Mouse (Mus musculus) kidney, embryonic 14.5 days (tissue): ENCODE results near the gene Hip1. TPM values are rescaled to one million over a fixed set of nuclear protein-coding genes. Genes with fewer than 3 reads are reported as not detected.

Experiments used
- ATAC-seq: fragments of 200-750 bp; cut with Nextera tagmentation; 2 replicates; pipeline ENCODE4 v1.8.0; 2017; ENCODE audit warnings: moderate number of reproducible peaks, mild to moderate bottlenecking, moderate TSS enrichment, moderate library complexity; ENCODE audit not compliant: low FRiP score, low TSS enrichment
- H3K27ac ChIP-seq: fragments of 300-500 bp; sonication (generic); 2 replicates; pipeline ENCODE4 v1.5.1; 2014; ENCODE audit warnings: low read depth, mild to moderate bottlenecking, low read length, moderate library complexity, mixed read lengths
- H3K27me3 ChIP-seq: fragments of 300-500 bp; sonication (generic); 2 replicates; pipeline ENCODE4 v1.6.1; 2014; ENCODE audit warnings: mild to moderate bottlenecking, low read length; ENCODE audit not compliant: control insufficient read depth, insufficient read depth
- H3K36me3 ChIP-seq: fragments of 300-500 bp; sonication (generic); 2 replicates; pipeline ENCODE4 v1.6.1; 2014; ENCODE audit warnings: low read length, mixed read lengths; ENCODE audit not compliant: control insufficient read depth, insufficient read depth
- H3K4me1 ChIP-seq: fragments of 300-500 bp; sonication (generic); 2 replicates; pipeline ENCODE4 v1.6.1; 2014; ENCODE audit warnings: low read length, mixed read lengths; ENCODE audit not compliant: control insufficient read depth, insufficient read depth
- H3K4me2 ChIP-seq: fragments of 300-500 bp; sonication (generic); replicated peaks from 2 replicates; pipeline ENCODE4 v1.6.1; 2014; ENCODE audit warnings: low read depth, mild to moderate bottlenecking, low read length
- H3K4me3 ChIP-seq: fragments of 300-500 bp; sonication (generic); 2 replicates; pipeline ENCODE4 v1.5.1; 2014; ENCODE audit warnings: mild to moderate bottlenecking, low read length
- H3K9ac ChIP-seq: fragments of 300-500 bp; sonication (generic); 2 replicates; pipeline ENCODE4 v1.6.1; 2014; ENCODE audit warnings: low read depth, mild to moderate bottlenecking, low read length, moderate library complexity
- H3K9me3 ChIP-seq: fragments of 300-500 bp; sonication (generic); 2 replicates; pipeline ENCODE4 v1.6.1; 2016; ENCODE audit warnings: low read length; ENCODE audit not compliant: control insufficient read depth
- WGBS: fragments of 180-500 bp; shearing (Covaris S2); extraction: QIAGEN DNeasy Blood & Tissue Kit; methylation state at CpG from one replicate; pipeline ENCODE4 v1.1.7; 2014; 5-methylcytosine and 5-hydroxymethylcytosine counted together
- polyA plus RNA-seq: library from polyadenylated mRNA; unstranded; fragments of >200 nt; fragmentation: Nextera tagmentation; extraction: Ambion mirVana; gene quantifications from 2 replicates; pipeline ENCODE4 v1.2.1, GENCODE M21; 2014

Hip1 gene
- polyA plus RNA-seq, 1 experiment from 2014 or later, result 61.7 TPM

DNA sequence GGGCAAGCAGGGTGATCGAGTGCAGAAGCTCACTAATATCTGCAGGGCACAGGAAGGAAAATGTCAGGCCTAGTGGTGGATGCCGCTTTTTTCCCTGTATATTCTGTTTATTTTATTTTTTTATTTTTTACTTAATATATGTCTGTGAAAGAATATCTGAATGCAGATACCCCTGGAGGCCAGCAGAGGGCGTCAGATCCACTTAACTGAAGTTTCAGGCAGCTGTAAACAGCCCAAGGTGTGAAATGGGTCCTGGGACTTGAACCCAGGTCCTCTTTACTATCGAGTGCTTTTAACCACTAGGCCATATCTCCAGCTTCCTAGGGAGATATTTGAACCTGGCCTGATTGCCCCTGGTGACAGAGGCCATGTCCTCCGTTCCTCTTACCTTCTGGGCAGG is 116.1 kb downstream of the Hip1 start:
- H3K27me3 ChIP-seq, result no peaks in the 10 kb centered on the region
- no peaks in the 10 kb centered on the region; the same call in 1 of the 2 replicates for H3K9me3 ChIP-seq
- no peak overlapping the region for H3K27ac ChIP-seq
- ATAC-seq, result no peak
- no peak overlapping the region for H3K4me2 ChIP-seq
- WGBS, result 71% methylated on average over 5 of the region's 5 CpGs
- peaks cover 89% of the 10 kb centered on the region for H3K36me3 ChIP-seq
- no peaks in the 10 kb centered on the region for H3K4me1 ChIP-seq
- no peak overlapping the region for H3K4me3 ChIP-seq
- no peak overlapping the region; the same call in 1 of the 2 replicates for H3K9ac ChIP-seq

DNA sequence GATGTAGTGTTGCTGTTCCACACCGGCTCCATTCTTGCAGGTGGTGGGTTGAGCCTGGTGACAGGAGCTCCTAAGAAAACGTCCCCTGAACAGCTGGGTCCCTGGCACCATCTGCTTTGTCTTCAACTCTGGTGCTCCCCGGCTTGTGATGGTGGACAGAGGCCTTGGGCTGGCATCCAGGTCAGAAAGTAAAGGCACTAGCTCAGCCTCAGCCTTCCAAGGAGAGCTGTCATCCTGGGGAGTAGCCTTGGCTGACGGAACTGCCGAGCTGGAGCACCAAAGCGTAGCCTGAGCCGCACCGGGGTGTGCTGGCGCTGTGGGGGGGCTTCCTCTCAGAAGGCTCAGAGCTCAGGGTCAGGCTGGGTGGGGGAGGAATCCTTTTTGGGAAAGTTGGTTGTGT is 134.7 kb downstream of the Hip1 start:
- Histone ChIP-seq H3K9me3 (no peaks in the 10 kb centered on the region), H3K27me3 (no peaks in the 10 kb centered on the region), H3K27ac (no peak overlapping the region), H3K36me3 (peaks cover 50% of the 10 kb centered on the region), H3K4me3 (no peak overlapping the region), H3K4me2 (no peak overlapping the region), H3K9ac (no peak overlapping the region), H3K4me1 (no peaks in the 10 kb centered on the region)
- no peak for ATAC-seq
- 84% methylated on average over 9 of the region's 9 CpGs for WGBS

DNA sequence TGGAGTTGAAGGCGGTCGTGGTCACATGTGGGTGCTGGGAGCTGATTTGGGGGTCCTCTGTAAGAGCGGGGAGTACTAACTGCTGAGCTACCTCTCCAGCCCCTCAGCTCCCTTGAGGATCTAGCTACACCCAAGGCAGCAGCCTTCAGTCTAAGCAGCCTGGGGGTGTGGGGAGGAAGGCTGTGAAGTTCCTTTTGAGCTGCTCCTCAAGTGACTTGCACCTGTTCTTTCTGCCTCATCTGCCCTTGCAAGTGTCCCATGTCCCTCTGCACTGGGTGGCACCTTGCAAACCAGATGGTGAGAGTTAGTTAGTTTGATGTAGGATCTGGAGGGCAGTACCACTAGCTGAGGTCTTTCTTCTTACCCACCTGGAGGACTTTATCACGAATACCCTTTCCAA is 136.8 kb downstream of the Hip1 start:
- no peak overlapping the region for H3K4me3 ChIP-seq
- no peaks in the 10 kb centered on the region for H3K4me1 ChIP-seq
- no peak overlapping the region for H3K27ac ChIP-seq
- no peaks in the 10 kb centered on the region for H3K9me3 ChIP-seq
- no peaks in the 10 kb centered on the region for H3K27me3 ChIP-seq
- no peak for ATAC-seq
- no peak overlapping the region for H3K4me2 ChIP-seq
- 88% methylated on average over 4 of the region's 4 CpGs for WGBS
- no peak overlapping the region for H3K9ac ChIP-seq
- peaks cover 31% of the 10 kb centered on the region for H3K36me3 ChIP-seq

DNA sequence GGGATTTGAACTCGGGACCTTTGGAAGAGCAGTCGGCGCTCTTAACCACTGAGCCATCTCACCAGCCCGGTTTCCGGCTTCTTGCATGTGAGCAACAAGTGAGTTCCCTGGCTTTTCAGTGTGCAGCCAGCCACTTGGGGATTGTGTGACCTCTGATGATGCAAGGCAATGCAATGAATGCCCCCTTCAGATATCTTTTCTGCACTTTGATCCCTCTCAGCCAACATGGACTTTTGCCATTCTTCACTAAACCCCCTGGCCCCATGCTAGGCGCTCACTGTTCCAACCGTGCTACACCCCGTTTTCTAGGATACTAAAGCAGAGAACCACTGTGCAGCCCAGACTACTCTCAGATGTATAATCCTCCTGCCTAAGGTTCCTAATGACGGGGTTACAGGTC is 139.5 kb downstream of the Hip1 start:
- peaks cover 15% of the 10 kb centered on the region; the same call in 1 of the 2 replicates for H3K36me3 ChIP-seq
- no peak overlapping the region for H3K27ac ChIP-seq
- WGBS, result 85% methylated on average over 9 of the region's 9 CpGs
- no peak overlapping the region for H3K9ac ChIP-seq
- no peak for ATAC-seq
- H3K4me3 ChIP-seq, result no peak overlapping the region
- no peaks in the 10 kb centered on the region for H3K27me3 ChIP-seq
- H3K4me1 ChIP-seq, result no peaks in the 10 kb centered on the region
- peaks cover 2% of the 10 kb centered on the region; the same call in 1 of the 2 replicates for H3K9me3 ChIP-seq
- H3K4me2 ChIP-seq, result no peak overlapping the region

DNA sequence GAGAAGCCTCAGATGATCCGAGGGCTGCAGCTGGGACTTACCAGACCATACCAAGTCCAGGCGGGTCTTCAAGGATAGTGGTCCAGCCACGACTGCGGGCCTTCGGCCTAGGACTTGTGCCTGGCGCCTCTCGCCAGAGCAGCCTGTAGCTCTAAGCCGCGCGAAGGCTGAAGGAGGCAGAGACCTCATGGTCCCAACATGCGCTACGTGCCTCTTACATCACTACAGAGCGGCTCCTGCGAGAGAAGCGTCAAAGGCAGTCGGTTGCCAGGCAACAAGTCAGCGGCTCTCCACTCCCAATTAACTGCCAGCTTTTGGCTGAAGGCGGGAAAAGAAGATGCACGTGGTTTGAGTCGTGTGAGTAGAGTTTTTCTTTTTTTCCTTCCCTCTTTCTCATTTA is 140.3 kb downstream of the Hip1 start:
- H3K4me2 ChIP-seq, result no peak overlapping the region
- H3K4me3 ChIP-seq, result no peak overlapping the region
- ATAC-seq, result peak; percentile 41; the same call in 1 of the 2 replicates

DNA sequence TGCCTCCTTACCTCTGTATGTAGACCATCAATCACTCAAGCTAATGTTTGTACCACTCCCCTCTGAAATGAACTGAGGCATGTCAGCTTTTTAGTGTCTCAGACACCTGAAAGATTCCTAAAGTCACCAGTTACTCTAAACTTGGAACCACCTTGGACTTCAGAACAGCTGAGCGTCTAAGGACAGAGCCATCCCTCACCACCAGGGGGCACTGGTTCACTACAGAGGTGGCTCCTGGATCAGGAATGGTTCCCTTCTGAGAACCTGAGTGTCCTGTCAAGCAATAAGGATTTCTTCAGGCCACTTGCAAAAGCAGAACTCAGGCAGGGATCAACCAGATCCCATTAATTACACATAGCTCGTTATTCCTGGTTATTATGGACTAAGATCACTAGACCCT is 144.7 kb downstream of the Hip1 start:
- Histone ChIP-seq H3K9ac (no peak overlapping the region), H3K27ac (no peak overlapping the region), H3K27me3 (no peaks in the 10 kb centered on the region), H3K36me3 (no peaks in the 10 kb centered on the region), H3K4me1 (no peaks in the 10 kb centered on the region), H3K4me3 (no peak overlapping the region), H3K9me3 (peaks cover 2% of the 10 kb centered on the region; the same call in 1 of the 2 replicates), H3K4me2 (no peak overlapping the region)
- WGBS, result 5% methylated on average over 2 of the region's 2 CpGs
- ATAC-seq, result peak; percentile 63

More for the DNA sequence above, 140.3 kb downstream of the Hip1 start:
- Histone ChIP-seq H3K27me3 (no peaks in the 10 kb centered on the region), H3K36me3 (peaks cover 8% of the 10 kb centered on the region; the same call in 1 of the 2 replicates), H3K4me1 (no peaks in the 10 kb centered on the region), H3K9ac (no peak overlapping the region), H3K27ac (no peak overlapping the region), H3K9me3 (peaks cover 2% of the 10 kb centered on the region; the same call in 1 of the 2 replicates)
- 32% methylated on average over 20 of the region's 20 CpGs for WGBS

DNA sequence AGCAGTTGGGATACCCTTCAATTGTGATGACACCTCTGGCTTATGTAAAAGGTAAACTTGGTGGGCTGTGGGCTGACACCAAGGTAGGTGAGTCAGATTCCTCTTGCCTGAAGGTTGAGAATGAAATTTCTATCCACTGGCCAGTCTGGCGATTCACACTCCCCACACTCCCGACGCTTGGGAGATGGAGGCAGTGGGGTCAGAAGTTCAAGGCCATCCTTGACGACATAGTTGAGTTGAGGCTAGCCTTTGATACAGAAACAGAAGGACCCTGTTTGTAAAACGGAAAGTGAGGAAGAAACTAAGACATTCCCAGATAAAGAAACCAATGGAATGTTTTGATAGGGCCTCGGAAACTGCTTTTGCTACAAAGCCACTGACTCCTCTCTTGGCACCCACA is 145.5 kb downstream of the Hip1 start:
- Histone ChIP-seq H3K4me3 (no peak overlapping the region), H3K27ac (no peak overlapping the region), H3K27me3 (no peaks in the 10 kb centered on the region), H3K9ac (no peak overlapping the region), H3K9me3 (peaks cover 2% of the 10 kb centered on the region; the same call in 1 of the 2 replicates), H3K4me2 (no peak overlapping the region), H3K4me1 (no peaks in the 10 kb centered on the region), H3K36me3 (no peaks in the 10 kb centered on the region)
- WGBS, result 49% methylated on average over 6 of the region's 6 CpGs
- no peak for ATAC-seq

DNA sequence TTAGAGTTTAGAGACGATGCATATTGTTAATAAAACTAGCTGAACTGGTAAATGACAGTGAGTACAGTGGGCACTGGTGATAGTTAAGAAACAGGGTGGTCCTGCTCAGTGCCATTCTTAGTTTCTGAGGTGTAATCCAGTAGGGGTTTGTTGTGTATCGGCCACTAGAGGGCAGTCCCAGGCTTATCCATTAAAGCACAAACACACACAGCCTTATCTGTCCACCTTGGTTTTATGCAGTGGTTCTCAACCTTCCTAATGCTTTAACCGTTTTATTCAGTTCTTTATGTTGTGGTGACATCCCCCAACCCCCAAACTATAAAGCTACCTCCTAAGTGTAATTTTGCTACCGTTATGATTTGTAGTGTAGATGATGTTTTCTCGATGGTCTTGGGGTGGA is 149.1 kb downstream of the Hip1 start:
- Histone ChIP-seq H3K9ac (no peak overlapping the region), H3K36me3 (peaks cover 15% of the 10 kb centered on the region), H3K9me3 (no peaks in the 10 kb centered on the region), H3K27me3 (no peaks in the 10 kb centered on the region), H3K27ac (no peak overlapping the region), H3K4me1 (peaks cover 8% of the 10 kb centered on the region; the same call in 1 of the 2 replicates), H3K4me3 (no peak overlapping the region), H3K4me2 (no peak overlapping the region)
- 58% methylated on average over 5 of the region's 5 CpGs for WGBS
- no peak for ATAC-seq

DNA sequence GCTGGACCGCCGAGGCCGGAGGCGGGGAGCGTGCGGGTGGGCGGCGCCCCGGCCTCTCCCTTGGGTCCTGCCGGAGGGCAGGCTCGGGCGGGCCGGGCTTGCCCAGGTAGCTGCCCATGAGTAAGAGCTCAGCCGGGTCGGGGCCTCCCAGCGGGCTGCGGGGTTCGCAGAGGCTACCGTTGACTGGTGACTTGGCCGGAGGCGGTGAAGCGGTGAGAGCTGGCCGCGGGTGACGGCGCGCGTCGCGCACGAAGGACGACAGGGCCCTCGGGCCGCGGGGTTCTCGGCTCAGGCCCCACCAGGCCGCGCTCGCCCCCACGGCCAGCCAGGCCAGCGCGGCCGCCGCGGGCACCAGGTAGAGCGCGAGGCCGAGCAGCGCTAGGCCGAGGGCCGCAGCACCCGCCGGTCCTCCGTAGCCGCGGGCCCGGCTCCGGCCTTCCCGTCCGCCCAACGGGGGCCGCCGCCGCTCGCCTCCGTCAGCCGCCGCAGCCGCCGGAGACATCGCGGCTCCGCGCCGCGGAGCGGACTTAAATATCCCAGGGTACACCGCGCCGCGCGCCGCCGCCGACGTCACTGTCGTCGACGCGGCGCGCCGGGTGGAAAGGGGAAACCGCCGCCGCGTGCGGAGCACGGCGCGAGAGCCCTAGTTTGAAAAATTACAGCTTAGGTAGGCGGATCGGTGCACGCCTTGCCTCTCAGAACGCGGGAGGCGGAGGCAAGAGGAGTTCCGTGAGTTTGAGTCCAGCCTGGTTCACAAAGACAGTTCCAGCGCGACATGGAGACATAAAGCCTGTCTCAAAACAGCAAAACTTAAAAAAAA is 150.7 kb downstream of the Hip1 start, which contains the start of gene Pom121:
TSS of gene Pom121 (minus strand) at position 543 of the 820 bp plus-strand sequence.
- no peaks in the 10 kb centered on the region for H3K27me3 ChIP-seq
- peak within 1 kb of the TSS; percentile 94 for H3K9ac ChIP-seq
- under 1% methylated on average over 82 of the region's 110 CpGs for WGBS
- peak within 1 kb of the TSS; percentile 81 for H3K4me3 ChIP-seq
- H3K4me1 ChIP-seq, result peaks cover 8% of the 10 kb centered on the region; the same call in 1 of the 2 replicates
- peaks cover 31% of the 10 kb centered on the region for H3K36me3 ChIP-seq
- ATAC-seq, result peak; percentile 88
- no peaks in the 10 kb centered on the region for H3K9me3 ChIP-seq
- peak within 1 kb of the TSS; percentile 65 for H3K4me2 ChIP-seq
- H3K27ac ChIP-seq, result peak within 1 kb of the TSS; percentile 84
